Mouse (Mus musculus): ENCODE results near the gene Plekha8. TPM values are rescaled to one million over a fixed set of nuclear protein-coding genes. Genes with fewer than 3 reads are reported as not detected.

Gene Plekha8
- 16.8 and 21.5 TPM in 2 replicates for polyA plus RNA-seq (2016; fragmentation: Nextera tagmentation; extraction: Ambion mirVana)

GRCm38 (mm10) chr6:54594469-54595329 is at the start of gene Plekha8:
Plekha8 (plus strand) TSS chr6:54595111.
- WGBS: under 1% methylated on average over 44 of the region's 49 CpGs
- H3K9ac ChIP-seq (replicated peaks): peak within 1 kb of the TSS; percentile 90
- peak within 1 kb of the TSS; percentile 77 for H3K27ac ChIP-seq (replicated peaks)
- peaks cover 41% of the 10 kb centered on the region for H3K4me1 ChIP-seq
- H3K4me3 ChIP-seq: peak within 1 kb of the TSS; percentile 91
- no peaks in the 10 kb centered on the region for H3K36me3 ChIP-seq
- peak; percentile 95 for ATAC-seq (ENCODE audit: low FRiP score, low read depth)
- no peaks in the 10 kb centered on the region for H3K27me3 ChIP-seq
- H3K4me2 ChIP-seq (replicated peaks): peak within 1 kb of the TSS; percentile 54
- no peaks in the 10 kb centered on the region for H3K9me3 ChIP-seq

DNA sequence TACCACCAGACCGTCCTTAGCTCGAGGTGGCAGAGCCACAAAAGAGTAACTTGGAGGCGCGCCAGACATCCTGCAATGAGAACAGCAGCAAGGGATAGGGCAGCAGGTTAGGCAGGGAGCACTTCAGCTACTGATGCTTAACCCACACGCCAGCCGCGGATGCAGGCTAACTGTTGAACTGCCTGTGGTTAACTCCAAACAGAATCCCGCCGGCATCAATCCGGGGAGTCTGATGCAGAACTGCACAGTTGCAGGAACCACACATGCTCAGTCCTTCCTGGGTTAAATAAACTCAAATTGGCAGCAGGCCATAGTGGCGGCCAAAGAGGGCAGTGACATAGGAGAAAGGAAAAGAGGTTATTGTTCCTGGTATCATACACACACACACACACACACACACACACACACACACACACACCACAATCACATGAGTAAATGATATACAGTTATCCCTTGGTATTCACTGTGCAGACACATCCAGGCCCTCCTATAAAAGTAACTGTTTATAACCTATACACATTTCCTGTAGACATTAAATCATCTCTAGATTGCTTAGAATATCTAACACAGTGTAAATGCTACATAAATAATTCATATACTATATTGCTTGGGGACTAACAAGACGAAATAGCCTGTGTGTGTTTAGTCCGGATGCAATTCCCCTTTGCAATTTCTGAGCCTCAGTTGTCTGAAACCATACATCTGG is 46.4 kb upstream of the Plekha8 start:
- no peak overlapping the region for H3K4me2 ChIP-seq (replicated peaks)
- H3K27ac ChIP-seq (replicated peaks): 0 out of 2 replicates have a peak overlapping the region, but pooled peaks have one; percentile 15
- ATAC-seq (ENCODE audit: low FRiP score, low read depth): no peak

GRCm38 (mm10) chr6:54549311-54549710 is 45.6 kb upstream of the Plekha8 start:
- Histone ChIP-seq H3K4me2 (replicated peaks) (no peak overlapping the region), H3K27ac (replicated peaks) (no peak overlapping the region), H3K4me3 (no peak overlapping the region), H3K4me1 (peaks cover 53% of the 10 kb centered on the region), H3K9ac (replicated peaks) (no peak overlapping the region), H3K9me3 (no peaks in the 10 kb centered on the region), H3K27me3 (peaks cover 7% of the 10 kb centered on the region; the same call in 1 of the 2 replicates), H3K36me3 (0 out of 2 replicates have a peak, but pooled peaks cover 16% of the 10 kb centered on the region)
- no peak for ATAC-seq (ENCODE audit: low FRiP score, low read depth)
- WGBS: 68% methylated on average over 4 of the region's 4 CpGs

More for the DNA sequence above, 46.4 kb upstream of the Plekha8 start:
- H3K36me3 ChIP-seq: peaks cover 24% of the 10 kb centered on the region
- peaks cover 45% of the 10 kb centered on the region for H3K4me1 ChIP-seq
- H3K27me3 ChIP-seq: peaks cover 7% of the 10 kb centered on the region; the same call in 1 of the 2 replicates
- H3K4me3 ChIP-seq: no peak overlapping the region
- WGBS: 83% methylated on average over 13 of the region's 13 CpGs
- H3K9me3 ChIP-seq: 0 out of 2 replicates have a peak, but pooled peaks cover 2% of the 10 kb centered on the region
- no peak overlapping the region for H3K9ac ChIP-seq (replicated peaks)

DNA sequence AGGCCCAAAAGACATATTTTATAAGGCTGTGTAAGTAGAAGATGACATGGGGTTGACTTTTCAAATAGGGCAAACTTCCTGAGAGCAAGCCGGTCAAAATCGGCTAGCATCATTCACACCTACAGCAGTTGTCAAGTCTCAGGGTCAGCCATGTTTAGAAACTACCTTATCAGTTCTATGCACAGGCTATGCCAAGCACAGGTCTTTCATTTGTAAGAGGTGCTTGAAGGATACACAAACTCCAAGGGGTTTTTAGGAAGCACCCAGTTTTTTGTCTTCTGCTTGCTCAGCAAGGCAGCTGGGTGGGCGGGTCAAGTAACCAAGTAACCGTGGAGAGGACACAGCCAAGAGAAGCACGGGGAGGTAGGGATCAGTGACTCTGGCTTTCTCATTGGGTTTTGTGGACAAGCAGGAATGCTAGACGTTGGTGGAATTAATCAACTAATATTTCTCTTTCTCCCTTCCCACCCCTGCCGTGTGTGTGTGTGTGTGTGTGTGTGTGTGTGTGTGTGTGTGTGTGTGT is 44.0 kb upstream of the Plekha8 start:
- Histone ChIP-seq H3K4me2 (replicated peaks) (no peak overlapping the region), H3K4me1 (peaks cover 69% of the 10 kb centered on the region), H3K27me3 (peaks cover 7% of the 10 kb centered on the region; the same call in 1 of the 2 replicates), H3K9ac (replicated peaks) (no peak overlapping the region), H3K9me3 (no peaks in the 10 kb centered on the region), H3K4me3 (no peak overlapping the region), H3K27ac (replicated peaks) (no peak overlapping the region), H3K36me3 (0 out of 2 replicates have a peak, but pooled peaks cover 12% of the 10 kb centered on the region)
- no peak for ATAC-seq (ENCODE audit: low FRiP score, low read depth)
- WGBS: 58% methylated on average over 6 of the region's 7 CpGs

GRCm38 (mm10) chr6:54552721-54553413 is 42.0 kb upstream of the Plekha8 start:
- Histone ChIP-seq H3K27me3 (peaks cover 9% of the 10 kb centered on the region; the same call in 1 of the 2 replicates), H3K4me1 (peaks cover 72% of the 10 kb centered on the region), H3K4me2 (replicated peaks) (no peak overlapping the region), H3K4me3 (no peak overlapping the region), H3K27ac (replicated peaks) (peak overlapping the region; percentile 54), H3K9me3 (no peaks in the 10 kb centered on the region), H3K36me3 (0 out of 2 replicates have a peak, but pooled peaks cover 14% of the 10 kb centered on the region), H3K9ac (replicated peaks) (no peak overlapping the region)
- ATAC-seq (ENCODE audit: low FRiP score, low read depth): peak; percentile 23; the same call in 1 of the 2 replicates
- 29% methylated on average over 9 of the region's 9 CpGs for WGBS

DNA sequence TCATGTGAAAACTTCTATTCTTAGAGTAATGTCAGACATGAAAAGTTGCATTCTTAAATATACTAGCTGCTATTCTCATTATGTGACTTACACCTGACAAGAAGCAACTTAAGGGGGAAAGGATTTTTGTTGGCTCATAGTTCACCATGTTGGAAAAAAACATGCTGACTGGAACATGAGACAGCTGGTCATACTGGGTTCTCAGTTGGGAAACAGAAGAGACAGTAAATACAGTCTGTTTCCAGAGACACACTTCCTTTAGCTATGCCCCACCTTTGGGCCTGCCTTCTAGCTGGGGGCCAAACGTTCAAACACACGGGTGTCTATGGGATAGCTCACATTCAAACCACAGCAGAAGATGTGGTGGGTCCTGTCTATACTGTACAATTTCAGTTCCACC is 41.3 kb upstream of the Plekha8 start:
- WGBS: 55% methylated on average over 2 of the region's 2 CpGs
- Histone ChIP-seq H3K27me3 (peaks cover 9% of the 10 kb centered on the region; the same call in 1 of the 2 replicates), H3K4me2 (replicated peaks) (peak overlapping the region; percentile 12; the same call in 1 of the 2 replicates), H3K9ac (replicated peaks) (no peak overlapping the region), H3K9me3 (no peaks in the 10 kb centered on the region), H3K36me3 (0 out of 2 replicates have a peak, but pooled peaks cover 9% of the 10 kb centered on the region), H3K4me3 (no peak overlapping the region), H3K4me1 (peaks cover 71% of the 10 kb centered on the region), H3K27ac (replicated peaks) (peak overlapping the region; percentile 75)
- ATAC-seq (ENCODE audit: low FRiP score, low read depth): no peak

DNA sequence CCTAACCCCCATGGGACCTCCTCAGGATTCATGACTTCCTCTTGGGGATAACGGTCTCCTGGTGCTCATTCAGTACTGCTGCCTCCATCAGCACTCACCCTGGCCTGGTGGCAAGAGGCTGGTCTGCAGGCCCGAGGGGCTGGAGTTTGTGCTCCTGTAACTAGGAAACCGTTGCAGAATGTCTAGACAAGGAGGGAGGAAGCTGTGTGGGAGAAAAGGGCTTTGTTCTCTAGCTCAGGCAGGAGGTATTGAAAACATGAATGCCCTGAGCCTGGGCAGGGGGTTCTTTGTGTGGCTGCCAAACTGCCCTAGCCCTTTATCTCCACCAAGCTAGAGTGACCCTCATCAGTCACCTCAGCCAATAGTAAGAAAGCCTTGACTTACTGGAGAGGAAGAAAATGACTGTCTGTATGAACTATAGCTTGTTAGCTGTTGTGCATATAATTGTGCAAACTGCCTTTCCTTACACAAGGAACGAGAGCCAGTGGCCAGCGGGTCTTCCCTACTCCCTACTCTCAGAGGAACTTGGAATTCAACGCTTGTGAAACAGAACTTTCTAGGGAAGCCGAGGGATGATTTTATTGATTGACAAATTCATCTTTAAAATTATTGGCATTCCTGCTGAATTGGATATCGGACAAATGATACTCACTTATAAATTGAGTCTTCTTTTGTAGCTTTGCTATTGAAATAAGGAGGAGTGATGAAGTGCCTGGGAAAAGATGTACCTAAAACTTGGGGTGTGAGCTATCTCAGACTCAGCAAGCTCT is 40.4 kb upstream of the Plekha8 start:
- Histone ChIP-seq H3K4me1 (peaks cover 65% of the 10 kb centered on the region), H3K27ac (replicated peaks) (peak overlapping the region; percentile 75), H3K4me2 (replicated peaks) (peak overlapping the region; percentile 12), H3K9ac (replicated peaks) (no peak overlapping the region), H3K27me3 (0 out of 2 replicates have a peak, but pooled peaks cover 9% of the 10 kb centered on the region), H3K36me3 (0 out of 2 replicates have a peak, but pooled peaks cover 9% of the 10 kb centered on the region), H3K9me3 (no peaks in the 10 kb centered on the region), H3K4me3 (no peak overlapping the region)
- ATAC-seq (ENCODE audit: low FRiP score, low read depth): peak; percentile 91
- 10% methylated on average over 8 of the region's 8 CpGs for WGBS

GRCm38 (mm10) chr6:54555816-54556215 is 39.1 kb upstream of the Plekha8 start:
- H3K4me1 ChIP-seq: peaks cover 67% of the 10 kb centered on the region
- no peak overlapping the region for H3K4me3 ChIP-seq
- ATAC-seq (ENCODE audit: low FRiP score, low read depth): no peak
- H3K27ac ChIP-seq (replicated peaks): peak overlapping the region; percentile 75
- H3K4me2 ChIP-seq (replicated peaks): no peak overlapping the region
- H3K36me3 ChIP-seq: 0 out of 2 replicates have a peak, but pooled peaks cover 9% of the 10 kb centered on the region
- no peak overlapping the region for H3K9ac ChIP-seq (replicated peaks)
- H3K27me3 ChIP-seq: 0 out of 2 replicates have a peak, but pooled peaks cover 9% of the 10 kb centered on the region
- 43% methylated on average over 1 of the region's 1 CpGs for WGBS
- H3K9me3 ChIP-seq: no peaks in the 10 kb centered on the region

DNA sequence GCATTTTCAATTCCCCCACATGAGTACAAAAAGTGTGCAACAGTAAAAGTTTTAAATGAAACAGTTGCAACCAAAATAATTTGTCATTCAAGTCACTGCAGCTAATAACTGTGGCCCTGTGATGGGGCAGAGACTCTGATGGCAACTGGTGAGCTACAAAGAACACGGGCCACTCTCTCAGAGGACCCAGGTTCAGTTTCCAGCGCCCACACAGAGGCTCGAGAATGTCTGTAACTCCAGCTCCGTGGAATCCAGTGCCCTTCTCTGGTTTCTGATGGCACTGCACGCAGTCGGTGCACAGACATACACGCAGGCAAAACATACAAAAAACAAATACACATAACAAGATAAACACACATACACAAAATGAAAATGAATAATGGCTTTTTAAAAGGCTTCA is 37.2 kb upstream of the Plekha8 start:
- 0 out of 2 replicates have a peak, but pooled peaks cover 3% of the 10 kb centered on the region for H3K27me3 ChIP-seq
- H3K4me2 ChIP-seq (replicated peaks): no peak overlapping the region
- 97% methylated on average over 7 of the region's 7 CpGs for whole genome bisulfite sequencing
- H3K27ac ChIP-seq (replicated peaks): no peak overlapping the region
- no peak for ATAC-seq (ENCODE audit: low FRiP score, low read depth)
- H3K9me3 ChIP-seq: no peaks in the 10 kb centered on the region
- H3K36me3 ChIP-seq: 0 out of 2 replicates have a peak, but pooled peaks cover 3% of the 10 kb centered on the region
- H3K4me3 ChIP-seq: no peak overlapping the region
- H3K4me1 ChIP-seq: peaks cover 57% of the 10 kb centered on the region
- H3K9ac ChIP-seq (replicated peaks): no peak overlapping the region

DNA sequence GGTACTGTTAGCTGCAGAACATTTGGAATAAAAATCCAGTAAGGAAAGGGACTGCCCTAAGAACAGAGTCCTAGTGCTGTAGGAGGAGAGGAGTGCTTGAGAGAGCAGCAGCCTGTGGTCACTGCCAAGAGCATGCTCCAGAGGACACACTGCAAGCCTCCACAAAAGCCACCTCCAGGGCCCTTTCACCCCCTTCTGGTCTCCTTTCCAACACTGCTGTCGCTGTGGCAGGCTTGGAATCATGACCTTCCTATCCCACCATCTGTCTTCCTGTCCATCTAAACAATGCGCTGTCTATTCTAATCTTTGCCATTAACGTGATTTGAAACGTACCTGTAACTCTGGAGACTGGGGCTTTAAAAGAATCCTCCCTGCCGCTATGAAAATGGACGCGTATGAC is 36.4 kb upstream of the Plekha8 start:
- Histone ChIP-seq H3K27me3 (0 out of 2 replicates have a peak, but pooled peaks cover 3% of the 10 kb centered on the region), H3K4me3 (no peak overlapping the region), H3K9ac (replicated peaks) (no peak overlapping the region), H3K4me1 (peaks cover 54% of the 10 kb centered on the region), H3K27ac (replicated peaks) (0 out of 2 replicates have a peak overlapping the region, but pooled peaks have one; percentile 22), H3K36me3 (0 out of 2 replicates have a peak, but pooled peaks cover 3% of the 10 kb centered on the region), H3K9me3 (no peaks in the 10 kb centered on the region), H3K4me2 (replicated peaks) (no peak overlapping the region)
- no peak for ATAC-seq (ENCODE audit: low FRiP score, low read depth)
- WGBS: 69% methylated on average over 7 of the region's 7 CpGs

All from midbrain, embryonic 12.5 days (tissue).